Mouse (Mus musculus) NIH3T3 (cell line): Measurements from ENCODE around the gene Rfx7.
"Not testable (repeated sequence)": the region's sequence is repeated elsewhere in the genome, so short reads cannot be mapped to it uniquely, and the experiment has no call there.

ENCODE experiments used
- DNase-seq: peaks from one replicate; pipeline ENCODE4 v3.0.0-alpha.2; 2012; ENCODE audit warnings: low read depth

Gene Rfx7

DNA sequence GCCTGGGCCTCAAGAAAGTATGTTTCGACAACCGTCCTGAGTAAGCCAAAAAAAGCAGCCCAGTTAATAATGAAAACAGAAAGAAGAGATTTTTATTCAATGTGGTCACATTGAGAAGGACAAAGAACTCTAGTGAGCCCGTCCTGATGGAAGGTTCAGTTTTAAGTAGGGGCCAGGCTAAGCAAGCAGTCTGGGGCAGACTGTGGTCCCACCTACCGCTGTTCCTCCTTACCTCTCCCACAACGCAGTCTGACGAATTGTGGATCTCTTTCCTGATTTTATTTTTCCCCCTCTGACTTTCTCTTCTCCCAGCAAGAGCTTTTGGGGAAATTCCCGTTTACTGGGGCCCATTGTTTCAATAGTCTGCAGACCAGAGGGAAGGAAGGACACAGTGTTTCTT is 108.6 kb downstream of the Rfx7 start:
- DNase-seq = no peak

GRCm38 (mm10) chr9:72641093-72641680 is 109.1 kb downstream of the Rfx7 start:
- no peak for DNase-seq

DNA sequence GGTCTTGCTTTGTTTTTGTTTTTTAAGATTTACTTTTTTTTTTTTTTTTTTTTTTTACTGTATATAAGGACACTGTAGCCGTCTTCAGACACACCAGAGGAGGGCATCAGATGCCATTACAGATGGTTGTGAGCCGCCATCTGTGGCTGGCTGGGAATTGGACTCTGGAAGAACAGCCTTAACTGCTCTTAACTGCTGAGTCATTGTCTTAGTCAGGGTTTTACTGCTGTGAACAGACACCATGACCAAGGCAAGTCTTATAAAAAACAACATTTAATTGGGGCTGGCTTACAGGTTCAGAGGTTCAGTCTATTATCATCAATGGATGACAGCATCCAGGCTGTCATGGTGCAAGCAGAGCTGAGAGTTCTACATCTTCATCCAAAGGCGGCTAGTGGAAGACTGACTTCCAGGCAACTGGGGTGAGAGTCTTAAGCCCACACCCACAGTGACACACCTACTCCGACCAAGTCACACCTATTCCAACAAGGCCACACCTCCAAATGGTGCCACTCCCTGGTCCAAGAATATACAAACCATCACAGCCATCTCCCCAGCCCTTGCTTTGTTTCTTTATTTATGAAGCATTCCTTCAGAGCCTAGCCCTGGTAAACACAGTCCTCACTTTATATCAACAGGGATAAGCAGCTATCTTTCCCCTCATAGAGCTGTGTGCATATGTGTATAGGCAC is 110.9 kb downstream of the Rfx7 start:
- DNase-seq = not testable (repeated sequence)

GRCm38 (mm10) chr9:72643651-72644417 is 111.8 kb downstream of the Rfx7 start:
- DNase-seq = peak; percentile 67

DNA sequence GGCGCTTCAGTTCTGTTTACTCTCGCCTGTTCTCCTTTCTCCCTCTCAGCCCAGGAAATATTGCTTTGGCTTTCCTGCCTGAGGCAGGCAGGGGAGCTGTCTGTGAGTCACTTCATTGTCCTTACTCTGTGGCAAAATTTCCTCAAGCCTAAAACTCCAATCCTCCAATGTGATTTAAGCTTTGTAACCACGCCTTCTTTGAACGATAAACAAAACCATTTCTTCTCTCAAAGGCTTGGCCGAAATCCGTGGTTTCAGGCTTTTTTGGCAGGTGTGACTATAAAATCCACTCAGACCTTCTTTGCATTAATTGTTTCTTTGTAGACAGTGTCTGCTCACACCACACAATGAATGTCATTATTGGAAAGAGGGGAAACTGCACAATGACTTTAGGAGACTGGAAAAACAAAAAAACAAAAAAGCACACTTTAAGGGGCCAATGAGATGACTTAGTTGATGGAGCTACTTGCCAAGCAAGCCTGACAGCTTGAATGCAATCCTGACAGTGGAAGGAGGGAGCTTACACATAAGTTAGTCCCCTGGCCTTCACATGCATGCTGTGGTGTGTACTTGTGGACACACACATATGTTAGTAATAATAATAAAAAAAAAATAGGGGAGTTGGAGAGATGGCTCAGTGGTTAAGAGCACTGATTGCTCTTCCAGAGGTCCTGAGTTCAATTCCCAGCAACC is 112.5 kb downstream of the Rfx7 start:
- DNase-seq = peak; percentile 82

DNA sequence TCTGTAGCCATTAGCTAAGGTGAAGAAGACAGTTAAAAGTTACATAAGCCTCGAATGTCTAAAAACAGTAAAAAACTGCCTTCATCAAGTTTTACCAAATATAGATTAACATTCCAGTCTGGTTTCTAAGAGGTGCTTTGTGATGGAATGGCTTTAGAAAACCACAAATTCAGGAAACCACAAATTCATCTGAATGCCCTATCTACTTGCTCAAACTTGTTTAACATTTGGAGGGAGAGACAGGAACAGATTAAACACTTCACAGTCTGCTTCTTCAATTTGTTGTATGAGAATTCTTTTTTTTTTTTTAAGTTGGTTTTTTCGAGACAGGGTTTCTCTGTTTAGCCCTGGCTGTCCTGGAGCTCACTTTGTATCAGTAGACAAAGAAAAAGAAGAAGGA is 117.7 kb downstream of the Rfx7 start:
- peak; percentile 50 for DNase-seq

DNA sequence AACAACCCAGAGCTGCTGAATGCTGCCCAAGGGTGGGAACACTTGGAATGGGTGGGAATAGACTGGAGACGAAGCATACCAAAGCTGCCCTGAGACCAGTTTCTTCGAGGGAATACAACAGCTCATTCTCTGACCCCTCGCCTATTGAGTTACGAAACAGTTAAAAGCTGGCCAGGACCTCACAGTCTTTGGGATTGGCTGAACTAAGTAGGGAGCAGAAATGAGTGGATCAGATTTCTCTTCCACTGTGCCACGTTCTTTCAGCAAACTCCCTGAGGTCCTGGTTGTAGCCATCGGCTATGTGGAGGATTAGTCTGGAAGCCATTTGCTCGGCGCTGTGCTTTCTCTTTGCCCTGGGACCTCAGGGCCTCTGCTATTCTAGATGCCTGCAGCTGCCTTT is 120.9 kb downstream of the Rfx7 start:
- DNase-seq = peak; percentile 95

DNA sequence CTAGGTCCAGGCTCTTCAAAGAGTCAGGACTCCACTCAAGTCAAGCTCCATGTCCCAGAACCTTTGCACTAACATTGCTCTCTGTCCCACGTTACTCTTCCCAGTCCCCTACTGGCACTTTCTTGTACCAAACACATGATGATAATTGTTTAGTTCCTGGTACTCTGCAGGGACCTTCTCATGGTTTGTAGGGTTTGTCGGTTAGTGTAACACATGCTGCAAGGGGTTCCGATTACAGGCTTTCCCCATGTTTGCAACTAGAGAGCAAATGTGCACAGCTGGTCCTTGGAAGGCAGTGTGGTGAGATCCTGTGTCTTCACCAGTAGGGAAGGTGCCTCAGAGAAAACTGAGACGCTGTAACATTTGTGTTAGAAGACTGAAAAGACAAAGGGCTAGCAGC is 121.5 kb downstream of the Rfx7 start:
- peak; percentile 71 for DNase-seq

- no peak for DNase-seq
These were observed 122.7 kb downstream of the Rfx7 start for GRCm38 (mm10) chr9:72654593-72655242.

DNA sequence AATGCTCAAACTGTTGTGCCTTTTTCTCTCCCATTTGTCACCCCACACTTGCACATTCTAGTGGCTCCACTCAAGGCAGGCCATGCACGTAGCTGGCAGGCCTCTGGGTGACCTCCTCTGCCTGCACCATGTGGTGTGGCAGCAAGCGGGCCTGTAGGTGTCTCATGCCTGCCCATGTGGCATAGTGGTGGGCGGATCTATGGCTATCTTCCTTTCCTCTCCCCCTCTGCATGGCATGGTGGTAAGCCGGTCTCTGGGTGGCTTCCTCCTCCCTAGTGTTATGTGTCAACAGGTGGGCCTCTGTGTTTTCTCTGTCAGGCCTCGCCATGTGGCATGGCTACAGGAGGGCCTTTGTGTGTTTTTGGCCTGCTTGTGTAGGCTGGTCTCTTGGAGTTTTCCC is 123.6 kb downstream of the Rfx7 start:
- DNase-seq = no peak

GRCm38 (mm10) chr9:72656491-72656890 is 124.5 kb downstream of the Rfx7 start:
- no peak for DNase-seq

DNA sequence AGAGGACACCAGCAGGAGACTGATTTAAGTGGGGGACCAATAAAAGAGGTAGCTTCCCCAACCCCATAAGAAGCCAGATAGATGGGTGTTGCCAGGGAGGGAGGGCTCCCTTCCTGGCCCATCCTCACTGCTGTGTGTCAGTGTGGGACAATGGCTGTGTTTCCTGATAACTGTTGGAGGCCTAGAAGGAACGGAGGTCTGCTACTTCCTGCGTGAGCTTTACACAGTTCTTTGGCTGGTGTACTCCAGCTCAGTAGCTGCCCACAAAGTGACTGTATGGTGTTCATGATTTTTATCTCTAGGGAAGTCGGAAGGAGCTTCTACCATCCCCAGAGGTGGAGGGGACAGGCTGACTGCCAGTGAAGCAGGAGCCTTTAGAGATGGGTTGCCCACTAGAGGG is 124.9 kb downstream of the Rfx7 start:
- no peak for DNase-seq

DNA sequence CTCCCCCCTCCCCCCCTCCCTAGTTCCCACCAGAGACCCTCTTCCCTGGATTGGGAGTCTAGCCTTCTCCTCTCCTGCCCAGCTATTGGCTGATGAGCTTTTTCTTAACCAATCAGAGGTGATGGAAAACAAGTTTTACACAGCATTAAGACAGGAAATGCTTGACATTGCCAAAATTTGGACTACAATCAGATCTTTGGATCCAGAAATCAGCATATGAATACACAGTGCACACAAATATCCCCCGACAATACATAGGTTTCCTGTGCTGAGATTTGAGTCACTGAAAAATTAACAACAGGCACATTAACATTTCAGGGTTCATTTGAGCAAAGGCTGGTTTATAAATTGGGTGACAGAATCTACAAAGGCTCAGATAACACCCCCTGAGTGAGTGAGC is 125.7 kb downstream of the Rfx7 start:
- no peak for DNase-seq

DNA sequence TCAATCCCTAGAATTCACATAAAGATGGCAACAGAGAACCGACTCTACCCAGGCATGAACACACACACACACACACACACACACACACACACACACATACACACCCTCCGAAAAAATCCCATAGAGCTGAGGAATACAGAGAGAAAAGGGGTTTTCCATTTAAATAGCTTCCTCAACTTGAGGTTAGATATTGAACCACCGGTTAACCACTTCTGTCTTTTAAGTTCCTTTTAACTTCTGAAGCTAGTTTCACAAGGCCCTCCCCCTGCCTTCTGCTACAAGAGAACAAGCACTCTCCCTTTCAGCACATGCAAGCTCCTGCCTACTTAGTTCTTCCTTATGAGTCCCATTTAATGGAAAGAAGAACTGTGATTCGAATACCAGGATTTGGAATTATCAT is 128.1 kb downstream of the Rfx7 start:
- no peak for DNase-seq

- no peak for DNase-seq
These were observed 128.9 kb downstream of the Rfx7 start for GRCm38 (mm10) chr9:72660911-72661310.

DNA sequence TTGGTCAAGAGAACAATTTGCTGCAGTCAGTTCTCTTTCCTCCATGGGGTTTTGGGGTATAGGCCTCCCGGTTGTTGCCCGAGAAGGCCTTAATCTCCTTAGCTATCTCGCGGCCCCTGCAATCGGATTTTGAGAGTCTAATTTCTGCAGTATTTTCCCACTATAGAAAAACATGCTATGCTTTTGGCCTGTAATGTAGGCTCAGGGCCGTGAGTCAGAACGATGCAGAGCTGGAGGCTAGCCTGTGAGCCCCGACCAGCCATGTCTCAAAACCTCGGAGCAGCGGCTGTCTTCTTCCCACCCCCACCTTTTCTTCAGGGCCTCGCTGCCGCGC is 129.5 kb downstream of the Rfx7 start:
- DNase-seq = peak; percentile 84

GRCm38 (mm10) chr9:72661895-72662661 is 130.0 kb downstream of the Rfx7 start, which contains the start of gene Nedd4:
Gene Nedd4 (plus strand): TSS chr9:72662346.
- peak; percentile 97 for DNase-seq

DNA sequence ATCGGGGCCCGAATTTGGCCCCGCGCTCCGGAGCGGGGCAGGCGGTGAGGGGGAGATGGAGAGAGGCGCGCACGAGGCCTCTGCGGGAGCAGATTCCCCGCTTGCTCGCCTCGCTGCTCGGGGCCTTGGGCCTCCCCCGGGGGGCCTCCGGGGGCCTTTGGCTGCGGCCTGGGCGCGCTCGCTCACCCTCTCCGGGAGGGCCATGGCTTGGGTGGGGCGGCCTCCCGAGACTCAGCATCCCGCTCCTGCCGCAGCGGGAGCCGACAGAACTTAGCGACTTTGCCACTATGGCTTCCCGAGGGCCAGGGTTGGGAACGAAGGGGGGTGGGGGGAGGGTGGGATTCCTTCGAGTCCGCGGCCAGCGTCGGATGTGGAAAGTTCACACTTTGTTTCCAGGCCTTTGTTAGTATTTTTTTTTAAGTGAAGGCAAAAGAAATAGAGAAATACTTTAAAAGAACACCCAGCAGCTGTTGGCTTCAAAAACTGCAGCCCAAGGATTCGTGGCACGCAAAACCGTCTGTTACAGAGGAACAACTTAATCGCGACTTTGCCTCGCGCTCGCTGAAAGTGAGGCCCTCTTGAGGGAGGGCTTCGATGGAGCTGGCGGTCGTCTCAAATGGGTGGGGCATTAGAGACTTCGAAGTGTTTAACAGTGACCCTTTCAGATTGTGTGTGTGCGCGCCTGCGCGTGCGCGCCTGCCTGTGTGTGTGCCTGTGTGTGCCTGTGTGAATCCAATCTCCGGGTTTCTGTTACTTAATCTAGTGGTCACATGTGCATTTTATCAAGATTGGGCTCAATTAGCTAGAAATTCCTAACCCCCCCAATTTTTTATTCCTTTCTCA is 130.9 kb downstream of the Rfx7 start:
- peak; percentile 90 for DNase-seq

GRCm38 (mm10) chr9:72663534-72663918 is 131.5 kb downstream of the Rfx7 start:
- DNase-seq = no peak
